Comparison of ENCODE assay signal across 7 mouse cellular contexts in the genomic region with DNA sequence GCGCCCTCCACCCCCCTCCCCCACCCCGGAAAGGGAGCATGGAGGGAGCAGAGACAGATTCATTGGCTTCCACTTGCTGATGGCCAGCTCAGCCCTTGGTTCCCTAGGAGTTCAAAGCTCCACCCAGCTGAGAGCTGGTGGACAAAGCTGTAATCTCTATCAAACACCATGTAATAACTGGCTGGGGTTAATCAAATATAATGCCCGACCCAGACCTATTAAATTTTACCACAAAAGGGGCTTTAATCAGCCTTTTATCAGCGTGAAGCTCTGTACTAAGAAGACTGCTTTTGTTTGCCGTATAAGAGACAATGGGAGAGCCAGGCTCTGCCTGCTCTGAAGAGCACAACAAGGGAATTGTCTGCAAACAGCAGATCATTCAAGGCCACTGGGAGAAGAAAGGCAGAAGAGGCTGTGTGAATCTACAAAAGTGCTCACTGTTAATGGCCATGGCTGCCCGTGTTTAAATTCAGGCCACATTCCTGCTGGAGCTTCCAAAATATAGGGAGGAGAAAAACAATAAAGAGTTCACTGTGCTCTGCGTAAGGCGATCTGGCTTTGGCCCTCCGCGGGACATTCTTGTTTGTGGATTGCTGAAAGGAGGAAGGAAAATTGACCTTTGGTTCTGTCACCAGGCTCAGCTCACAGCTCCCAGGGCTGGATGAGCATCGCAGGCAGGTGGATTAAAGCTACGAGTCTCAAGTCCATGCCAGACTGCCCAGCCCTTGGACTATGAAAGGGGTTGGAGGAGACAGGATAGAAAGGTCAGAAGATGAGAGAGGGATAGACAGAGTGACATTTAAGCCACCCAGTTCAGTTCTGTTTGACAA.
A peak's percentile ranks its signal among the peaks of the same experiment; 100 is the strongest.
DNase-seq lines count a peak whose midpoint lies in the region; ATAC-seq and TF ChIP-seq lines count a peak whose summit lies in the region.

No protein-coding gene starts in this region.

- H3K4me1 ChIP-seq in intestine, postnatal 0 days (replicated peaks; ENCODE audit: control insufficient read depth, insufficient read depth, low read length), result 0 out of 2 replicates have a peak, but pooled peaks cover 2% of the 10 kb centered on the region
- H3K4me1 ChIP-seq in liver, embryonic 13.5 days (replicated peaks), result peaks cover 6% of the 10 kb centered on the region; the same call in 1 of the 2 replicates

- ATAC-seq in intestine, postnatal 0 days, result peak; percentile 49; the same call in 1 of the 2 replicates
- peak; percentile 55 for ATAC-seq in liver, embryonic 13.5 days (ENCODE audit: low read depth)
- ATAC-seq in activated CD4-positive, CD25-positive, alpha-beta regulatory T cell, adult 4 months, result no peak

- no peak overlapping the region for H3K27ac ChIP-seq in intestine, postnatal 0 days (ENCODE audit: low read depth, low read length)
- no peak overlapping the region for H3K27ac ChIP-seq in liver, embryonic 13.5 days

- no peaks in the 10 kb centered on the region for H3K9me3 ChIP-seq in intestine, postnatal 0 days (ENCODE audit: control insufficient read depth)
- H3K9me3 ChIP-seq in liver, embryonic 13.5 days (replicated peaks), result 0 out of 2 replicates have a peak, but pooled peaks cover 9% of the 10 kb centered on the region

- peak; percentile 67 for DNase-seq in R1 (ENCODE audit: low read depth, low spot score)
- peak; percentile 62 for DNase-seq in embryo, embryonic 9.5 days (ENCODE audit: extremely low spot score)
- DNase-seq in liver, embryonic 13.5 days, result no peak
- DNase-seq in yolk sac, embryonic 10.5 days (ENCODE audit: low spot score), result peak; percentile 81
- no peak for DNase-seq in lung, postnatal 36 days

- TF ChIP-seq CTCF in intestine, postnatal 0 days (IDR thresholded peaks at IDR 0.05; ENCODE audit: low read depth), result no peak

- no peaks in the 10 kb centered on the region for H3K36me3 ChIP-seq in intestine, postnatal 0 days (ENCODE audit: control insufficient read depth, insufficient read depth)
- H3K36me3 ChIP-seq in liver, embryonic 13.5 days, result no peaks in the 10 kb centered on the region

- H3K9ac ChIP-seq in intestine, postnatal 0 days (ENCODE audit: low read depth, low read length), result no peak overlapping the region
- H3K9ac ChIP-seq in liver, embryonic 13.5 days, result no peak overlapping the region

- 30% methylated on average over 12 of the region's 12 CpGs for WGBS in intestine, postnatal 0 days
- 40% methylated on average over 12 of the region's 12 CpGs for WGBS in liver, embryonic 13.5 days (ENCODE audit: insufficient replicate concordance)

- no peaks in the 10 kb centered on the region for H3K27me3 ChIP-seq in intestine, postnatal 0 days (replicated peaks; ENCODE audit: control insufficient read depth, insufficient read depth, low read length)
- H3K27me3 ChIP-seq in liver, embryonic 13.5 days, result no peaks in the 10 kb centered on the region

- no peak overlapping the region; the same call in 1 of the 2 replicates for H3K4me2 ChIP-seq in intestine, postnatal 0 days (replicated peaks; ENCODE audit: low read depth)
- no peak overlapping the region for H3K4me2 ChIP-seq in liver, embryonic 13.5 days

- no peak overlapping the region for H3K4me3 ChIP-seq in intestine, postnatal 0 days (ENCODE audit: low read depth, low read length)
- no peak overlapping the region for H3K4me3 ChIP-seq in liver, embryonic 13.5 days (replicated peaks)

Comparison
In these comparisons a context has a peak if more than half of its experiments do, and no peak if none do; other contexts are left out.
1. DNase-seq: peak in R1 (single experiment), embryo, embryonic 9.5 days (single experiment) and yolk sac, embryonic 10.5 days (single experiment); none in liver, embryonic 13.5 days (single experiment) and lung, postnatal 36 days (single experiment).